Mouse (Mus musculus): ENCODE data around the gene Zfp799.

Gene Zfp799

DNA sequence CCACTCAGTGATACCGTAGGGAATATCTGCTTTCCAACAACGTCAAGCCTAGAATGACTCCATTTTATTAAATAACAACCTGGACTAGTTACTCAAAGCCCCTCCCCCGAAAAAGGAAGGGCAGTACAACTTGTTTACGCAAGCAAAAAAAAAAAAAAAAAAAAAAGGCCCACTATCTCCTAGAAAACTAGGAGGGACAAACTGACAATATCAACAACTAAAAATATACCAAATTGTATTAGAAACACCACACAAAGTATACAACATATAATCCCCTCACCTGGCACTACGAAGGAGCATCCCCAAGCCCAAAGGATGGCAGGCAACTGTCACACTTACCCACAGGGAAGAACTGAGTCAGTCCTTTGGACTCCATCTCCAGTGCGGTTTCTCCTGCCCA lies 43.1 kb downstream of the Zfp799 start:
- DNase-seq: no peak

DNA sequence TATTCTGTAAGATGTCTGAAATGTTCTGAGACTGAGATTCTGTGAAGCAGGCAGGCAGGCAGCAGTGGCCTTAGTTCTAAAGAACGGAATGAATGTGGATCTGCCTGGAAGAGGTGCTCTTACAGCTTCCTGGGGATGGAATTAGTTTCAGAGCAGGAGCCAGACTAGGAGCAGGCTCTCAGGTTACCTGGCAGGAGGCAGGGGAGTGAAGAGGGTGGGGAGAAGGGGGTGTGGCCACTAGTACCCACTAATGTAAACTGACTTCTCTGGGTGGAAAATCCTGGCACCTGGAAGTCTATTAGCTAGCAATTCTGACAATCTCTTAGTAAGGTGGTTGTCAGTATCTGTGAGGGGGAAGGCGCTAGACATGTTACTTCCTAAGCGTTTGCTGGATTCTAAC lies 44.4 kb downstream of the Zfp799 start:
- no peak for DNase-seq

DNA sequence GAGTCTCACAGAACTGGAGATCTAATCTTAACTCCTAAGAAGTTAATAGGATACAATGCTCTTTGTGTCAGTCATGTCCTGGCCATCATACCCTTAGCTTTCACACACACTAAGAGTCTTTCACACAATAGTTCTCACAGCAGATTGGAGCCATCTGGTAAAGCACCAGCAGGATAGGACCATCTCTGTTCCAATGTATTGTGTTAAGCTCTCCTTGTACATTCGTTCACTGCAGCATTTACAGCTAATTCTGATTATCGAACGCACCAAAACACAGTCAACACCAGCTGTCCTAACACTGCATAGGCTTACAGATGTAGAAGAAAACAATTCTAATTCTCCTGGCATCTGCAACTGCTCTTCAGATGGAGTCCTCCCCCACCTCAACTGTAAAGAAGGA lies 52.5 kb downstream of the Zfp799 start:
- DNase-seq: no peak

DNA sequence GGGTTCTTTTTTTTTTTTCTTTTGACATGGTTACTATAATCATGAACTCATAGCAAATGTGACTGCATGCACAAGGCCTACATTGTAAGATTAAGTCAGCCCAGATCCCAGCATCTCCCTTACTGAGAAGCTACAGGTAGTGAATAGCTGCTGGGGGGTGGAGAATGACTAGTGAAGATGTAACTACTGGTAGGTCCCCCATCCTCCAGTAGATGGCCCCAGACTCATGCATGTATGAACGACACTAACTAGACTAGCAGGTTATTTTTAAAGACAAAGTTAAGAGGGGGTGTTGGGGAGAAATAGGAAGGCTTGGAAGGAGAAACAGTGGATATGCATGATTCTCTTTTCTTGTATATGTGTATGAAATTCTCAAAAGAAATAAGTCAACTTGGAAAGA lies 58.8 kb downstream of the Zfp799 start:
- DNase-seq: peak; percentile 13 to 15

DNA sequence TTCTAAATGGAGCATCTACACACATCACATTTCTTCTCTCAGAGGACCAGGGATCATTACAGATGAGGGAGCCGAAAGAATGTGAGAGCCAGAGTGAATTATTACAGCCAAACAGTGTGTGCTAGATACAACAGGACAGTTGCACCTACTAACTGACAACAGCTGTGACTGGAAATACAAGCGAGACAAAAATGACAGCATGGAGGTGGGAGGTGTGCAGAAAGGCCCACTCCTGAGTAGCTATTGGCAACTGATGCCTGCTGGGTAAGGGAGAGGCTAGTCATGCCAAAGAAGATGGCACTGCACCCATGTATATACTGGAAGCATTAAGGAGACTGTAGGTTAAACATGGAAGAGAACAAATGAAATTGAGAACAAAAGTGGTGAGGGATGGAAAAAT lies 63.6 kb downstream of the Zfp799 start:
- DNase-seq: no peak

All from cerebellum, adult 18-20 months (tissue).